Mouse (Mus musculus) erythroblast, embryonic 14.5 days (primary cell): ENCODE measurements around the gene Chd2.

Source experiments
- GATA1 ChIP-seq: IDR thresholded peaks from 2 replicates; pipeline ENCODE4 v1.6.1; 2012; ENCODE audit warnings: low read length, inconsistent platforms, mixed read lengths
- TAL1 ChIP-seq: IDR thresholded peaks from 3 replicates; pipeline ENCODE4 v1.6.1; 2012; ENCODE audit warnings: low read length, inconsistent platforms, mixed read lengths

- no peak for TF ChIP-seq GATA1
- TF ChIP-seq TAL1, result no peak
Observed at GRCm38 (mm10) chr7:73586206-73586605, 44.6 kb upstream of the Chd2 start.
